Mouse (Mus musculus) neural tube, embryonic 14.5 days (tissue): Measurements from ENCODE around the gene Olfr509. TPM values are rescaled to one million over a fixed set of nuclear protein-coding genes. Genes with fewer than 3 reads are reported as not detected.
"Not testable (repeated sequence)": the region's sequence is repeated elsewhere in the genome, so short reads cannot be mapped to it uniquely, and the experiment has no call there.

ENCODE experiments used
- ATAC-seq: fragments of 200-750 bp; cut with Nextera tagmentation; 2 replicates; pipeline ENCODE4 v1.8.0; 2017; ENCODE audit warnings: low read depth, mild to moderate bottlenecking, moderate TSS enrichment, moderate library complexity
- H3K27ac ChIP-seq: fragments of 300-500 bp; sonication (generic); 2 replicates; pipeline ENCODE4 v1.5.1; 2014; ENCODE audit warnings: low read depth, mild to moderate bottlenecking, control low read depth, low read length, moderate library complexity, mixed read lengths
- H3K27me3 ChIP-seq: fragments of 300-500 bp; sonication (generic); 2 replicates; pipeline ENCODE4 v1.6.1; 2014; ENCODE audit warnings: low read length; ENCODE audit not compliant: control insufficient read depth, insufficient read depth
- H3K36me3 ChIP-seq: fragments of 300-500 bp; sonication (generic); 2 replicates; pipeline ENCODE4 v1.6.1; 2014; ENCODE audit warnings: low read length, mixed read lengths; ENCODE audit not compliant: control insufficient read depth, insufficient read depth
- H3K4me1 ChIP-seq: fragments of 300-500 bp; sonication (generic); 2 replicates; pipeline ENCODE4 v1.6.1; 2014; ENCODE audit warnings: low read length; ENCODE audit not compliant: control insufficient read depth, insufficient read depth
- H3K4me2 ChIP-seq: fragments of 300-500 bp; sonication (generic); 2 replicates; pipeline ENCODE4 v1.6.1; 2014; ENCODE audit warnings: mild to moderate bottlenecking, low read depth, low read length, control low read depth
- H3K4me3 ChIP-seq: fragments of 300-500 bp; sonication (generic); 2 replicates; pipeline ENCODE4 v1.5.1; 2014; ENCODE audit warnings: low read depth, low read length, control low read depth, mixed read lengths
- H3K9ac ChIP-seq: fragments of 300-500 bp; sonication (generic); replicated peaks from 2 replicates; pipeline ENCODE4 v1.6.1; 2014; ENCODE audit warnings: low read depth, mild to moderate bottlenecking, control low read depth, low read length, mixed read lengths
- H3K9me3 ChIP-seq: fragments of 300-500 bp; sonication (generic); 2 replicates; pipeline ENCODE4 v1.6.1; 2016; ENCODE audit warnings: low read length; ENCODE audit not compliant: control insufficient read depth
- WGBS: fragments of 180-500 bp; shearing (Covaris S2); extraction: QIAGEN DNeasy Blood & Tissue Kit; methylation state at CpG from one replicate; pipeline ENCODE4 v1.1.7; 2014; 5-methylcytosine and 5-hydroxymethylcytosine counted together
- polyA plus RNA-seq: library from polyadenylated mRNA; unstranded; fragments of >200 nt; fragmentation: Nextera tagmentation; extraction: Ambion mirVana; gene quantifications from 2 replicates; pipeline ENCODE4 v1.2.1, GENCODE M21; 2014

Gene Olfr509
- polyA plus RNA-seq, 1 experiment from 2014 or later, result 0.07 TPM

DNA sequence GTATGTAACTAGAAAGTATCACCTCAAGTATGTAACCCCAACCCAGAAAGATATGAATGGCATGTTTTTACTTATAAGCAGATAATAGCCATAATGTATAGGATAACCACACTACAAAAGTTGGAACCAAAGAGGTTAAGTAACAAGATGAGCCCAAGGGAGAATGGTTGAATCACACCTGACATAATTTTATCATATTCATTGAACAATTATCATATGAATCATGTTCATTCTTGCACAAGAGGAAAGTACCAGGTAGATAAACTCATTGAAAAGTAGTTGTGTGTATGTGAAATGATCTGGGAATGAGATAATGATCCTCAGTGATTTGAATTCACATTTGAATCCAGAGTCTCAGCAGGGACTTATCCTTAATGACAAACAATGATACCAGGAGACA is 41.2 kb downstream of the Olfr509 start, which contains the start of gene Olfr506:
TSS of gene Olfr506 (plus strand) at position 301 of the 400 bp plus-strand sequence.
- ATAC-seq, result no peak
- H3K9me3 ChIP-seq, result no peaks in the 10 kb centered on the region
- H3K36me3 ChIP-seq, result no peaks in the 10 kb centered on the region
- no peaks in the 10 kb centered on the region for H3K27me3 ChIP-seq
- no peak within 1 kb of the TSS for H3K27ac ChIP-seq
- H3K9ac ChIP-seq, result no peak within 1 kb of the TSS
- H3K4me3 ChIP-seq, result no peak within 1 kb of the TSS
- no peak within 1 kb of the TSS for H3K4me2 ChIP-seq
- H3K4me1 ChIP-seq, result no peaks in the 10 kb centered on the region

DNA sequence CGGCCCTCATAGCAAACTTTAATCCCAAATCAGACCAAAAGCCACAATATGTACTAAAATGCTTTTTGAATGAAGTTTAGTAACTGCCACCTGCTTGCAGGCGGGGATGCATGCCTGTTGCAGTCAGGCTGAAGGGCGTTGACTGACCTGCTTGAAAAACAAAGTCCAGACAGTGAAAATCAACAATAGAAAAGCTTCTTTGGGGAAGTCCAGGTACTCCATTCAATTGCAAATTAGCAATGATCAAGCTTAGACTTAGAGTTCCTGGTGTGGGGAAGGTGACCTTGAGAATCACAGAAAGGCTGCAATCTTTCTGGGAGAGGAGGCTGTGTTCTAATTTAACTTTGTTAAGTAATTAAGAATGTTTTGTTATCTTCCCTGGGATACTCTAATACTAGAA is 49.8 kb downstream of the Olfr509 start:
- not testable (repeated sequence) for H3K27me3 ChIP-seq, H3K4me1 ChIP-seq, H3K27ac ChIP-seq, ATAC-seq, H3K36me3 ChIP-seq, H3K4me2 ChIP-seq, H3K4me3 ChIP-seq, H3K9me3 ChIP-seq, H3K9ac ChIP-seq
- 85% methylated on average over 3 of the region's 3 CpGs for WGBS

Other genes with a start within 250 kb of the Olfr509 start
- gene Olfr497, start 231.5 kb downstream of the Olfr509 start, polyA plus RNA-seq, result not detected in 2 replicates
- not detected in 2 replicates for gene Olfr498, start 186.6 kb downstream of the Olfr509 start, polyA plus RNA-seq
- not detected in 2 replicates for gene Olfr502, start 126.8 kb downstream of the Olfr509 start, polyA plus RNA-seq
- gene Olfr503, start 107.4 kb downstream of the Olfr509 start, polyA plus RNA-seq, result not detected in 2 replicates
- gene Olfr504, start 86.1 kb downstream of the Olfr509 start, polyA plus RNA-seq, result not detected in 2 replicates
- gene Olfr506, start 41.1 kb downstream of the Olfr509 start, polyA plus RNA-seq, result not detected in 2 replicates
- gene Olfr507, start 30.1 kb downstream of the Olfr509 start, polyA plus RNA-seq, result not detected in 2 replicates
- gene Olfr508, start 21.9 kb downstream of the Olfr509 start, polyA plus RNA-seq, result not detected in 2 replicates
- gene Olfr510, start 14.5 kb upstream of the Olfr509 start, polyA plus RNA-seq, result not detected in 2 replicates
- not detected in 2 replicates for gene Olfr512, start 61.4 kb upstream of the Olfr509 start, polyA plus RNA-seq
- gene Olfr513, start 99.1 kb upstream of the Olfr509 start, polyA plus RNA-seq, result not detected in 2 replicates
- not detected in 2 replicates for gene Olfr514, start 174.1 kb upstream of the Olfr509 start, polyA plus RNA-seq
- gene Olfr516, start 198.6 kb upstream of the Olfr509 start, polyA plus RNA-seq, result not detected in 2 replicates
- gene Olfr517, start 220.5 kb upstream of the Olfr509 start, polyA plus RNA-seq, result not detected in 2 replicates
- not detected in 2 replicates for gene Olfr518, start 233.1 kb upstream of the Olfr509 start, polyA plus RNA-seq
- gene Olfr519, start 242.5 kb upstream of the Olfr509 start, polyA plus RNA-seq, result not detected in 2 replicates